In the genomic region with DNA sequence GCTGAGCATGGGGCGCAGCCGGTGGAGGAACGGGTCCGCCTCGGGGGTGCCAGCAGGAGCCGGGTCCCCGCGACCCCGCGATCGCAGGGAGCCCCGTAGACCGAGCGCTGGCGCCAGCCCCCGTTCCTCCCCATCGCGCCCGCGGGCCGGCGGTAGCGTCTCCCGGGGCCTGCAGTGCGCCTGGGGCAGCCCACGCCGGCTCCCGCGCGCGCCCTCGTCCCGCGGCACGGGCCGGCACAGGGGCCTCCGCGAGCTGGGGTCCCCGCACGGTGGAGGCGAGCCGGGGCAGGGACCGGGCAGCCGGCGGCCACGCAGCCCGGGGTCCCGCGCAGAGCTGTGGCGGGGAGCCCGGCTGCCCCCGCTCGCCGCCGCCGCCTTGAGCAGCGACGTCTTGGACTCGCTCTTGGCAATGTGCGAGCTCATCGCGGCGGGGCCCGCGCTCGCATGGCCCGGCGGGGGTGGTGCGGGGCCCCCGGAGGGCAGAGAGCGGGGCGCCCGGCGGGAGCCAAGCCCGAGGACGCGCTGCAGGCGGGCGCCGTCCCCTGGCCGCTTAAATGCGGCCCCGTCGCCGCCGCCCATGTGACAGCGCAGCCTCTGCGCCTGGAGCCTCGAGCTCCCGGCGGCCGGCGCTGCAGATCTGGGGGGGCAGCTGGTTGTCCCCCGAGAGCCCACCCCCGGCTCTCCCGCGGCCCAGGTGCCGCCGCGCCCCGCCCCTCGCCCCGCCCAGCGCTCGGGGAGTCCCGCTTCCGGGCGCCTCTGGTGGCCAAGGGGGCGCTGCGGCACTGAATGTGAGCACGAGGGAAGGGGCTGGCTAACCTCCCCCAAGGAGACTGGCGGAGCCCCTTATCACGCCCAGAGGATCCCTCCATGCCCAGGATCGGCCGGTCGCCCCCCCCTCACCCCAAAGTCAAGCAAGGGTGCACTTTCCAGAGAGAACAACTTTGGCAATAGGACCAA, we compare ENCODE assay signal across 8 mouse cellular contexts. TPM values are rescaled to one million over a fixed set of nuclear protein-coding genes. Genes with fewer than 3 reads are reported as not detected.
DNase-seq lines count a peak whose midpoint lies in the region; ATAC-seq and TF ChIP-seq lines count a peak whose summit lies in the region.

Cabp1 (minus strand) TSS at position 713 of the 957 bp plus-strand sequence.

- intact Hi-C loops in heart, adult 2 months (cut with DNase I), result no loop called here

- peak; percentile 61 for TF ChIP-seq CTCF in heart, adult 2 months (IDR thresholded peaks at IDR 0.05)

- peaks cover 3% of the 10 kb centered on the region; the same call in 1 of the 2 replicates for H3K4me1 ChIP-seq in heart, adult 2 months (ENCODE audit: control insufficient read depth, insufficient read depth, low read length)
- H3K4me1 ChIP-seq in forebrain, embryonic 15.5 days, result peaks cover 31% of the 10 kb centered on the region
- H3K4me1 ChIP-seq in kidney, embryonic 14.5 days (ENCODE audit: control insufficient read depth, insufficient read depth, low read length), result peaks cover 25% of the 10 kb centered on the region
- H3K4me1 ChIP-seq in liver, embryonic 11.5 days (replicated peaks; ENCODE audit: control insufficient read depth, insufficient read depth, low read length), result peaks cover 12% of the 10 kb centered on the region

- peak; percentile 38; the same call in 1 of the 2 replicates for ATAC-seq in cerebellum, adult (ENCODE audit: insufficient number of reproducible peaks, low FRiP score, low TSS enrichment)
- ATAC-seq in forebrain, embryonic 15.5 days (replicated peaks), result peak; percentile 60
- peak; percentile 46 for ATAC-seq in kidney, embryonic 14.5 days (ENCODE audit: low FRiP score, low TSS enrichment)
- ATAC-seq in liver, embryonic 11.5 days (replicated peaks; ENCODE audit: low FRiP score), result 0 out of 2 replicates have a peak, but pooled peaks have one; percentile 41

- H3ac ChIP-seq in myocyte (ENCODE audit: control insufficient read depth, insufficient read length), result no peak within 1 kb of the TSS

- no peak for TF ChIP-seq EP300 in heart, adult 2 months (IDR thresholded peaks at IDR 0.05; ENCODE audit: insufficient read depth, low read depth, low read length)

- H3K9ac ChIP-seq in heart, adult 2 months (ENCODE audit: low read depth, low read length), result peak within 1 kb of the TSS; percentile 62
- H3K9ac ChIP-seq in forebrain, embryonic 15.5 days (replicated peaks), result peak within 1 kb of the TSS; percentile 71
- peak within 1 kb of the TSS; percentile 58 for H3K9ac ChIP-seq in kidney, embryonic 14.5 days (ENCODE audit: low read depth, low read length)
- peak within 1 kb of the TSS; percentile 20; the same call in 1 of the 2 replicates for H3K9ac ChIP-seq in liver, embryonic 11.5 days (ENCODE audit: low read depth, low read length)

- no peaks in the 10 kb centered on the region for H3K9me3 ChIP-seq in forebrain, embryonic 15.5 days
- no peaks in the 10 kb centered on the region for H3K9me3 ChIP-seq in kidney, embryonic 14.5 days (ENCODE audit: control insufficient read depth, low read length)
- no peaks in the 10 kb centered on the region for H3K9me3 ChIP-seq in liver, embryonic 11.5 days (ENCODE audit: control insufficient read depth, low read length)

- peak within 1 kb of the TSS; percentile 54 for H3K4me3 ChIP-seq in heart, adult 2 months
- peak within 1 kb of the TSS; percentile 71 for H3K4me3 ChIP-seq in forebrain, embryonic 15.5 days
- peak within 1 kb of the TSS; percentile 63 for H3K4me3 ChIP-seq in kidney, embryonic 14.5 days (ENCODE audit: low read length)
- H3K4me3 ChIP-seq in liver, embryonic 11.5 days (ENCODE audit: low read depth, low read length), result peak within 1 kb of the TSS; percentile 64
- no peak within 1 kb of the TSS for H3K4me3 ChIP-seq in myocyte

- no peak for TF ChIP-seq POLR2A in heart, adult 2 months (IDR thresholded peaks at IDR 0.05; ENCODE audit: insufficient read depth, low read depth, low read length)
- TF ChIP-seq POLR2A in myocyte (IDR thresholded peaks at IDR 0.05; ENCODE audit: insufficient read length, low read depth), result no peak

- H3K36me3 ChIP-seq in heart, adult 2 months (ENCODE audit: control insufficient read depth, insufficient read depth, low read length), result no peaks in the 10 kb centered on the region
- no peaks in the 10 kb centered on the region for H3K36me3 ChIP-seq in forebrain, embryonic 15.5 days
- no peaks in the 10 kb centered on the region for H3K36me3 ChIP-seq in kidney, embryonic 14.5 days (ENCODE audit: control insufficient read depth, insufficient read depth, low read length)
- H3K36me3 ChIP-seq in liver, embryonic 11.5 days (ENCODE audit: control insufficient read depth, insufficient read depth, low read length), result no peaks in the 10 kb centered on the region
- no peaks in the 10 kb centered on the region for H3K36me3 ChIP-seq in myocyte (ENCODE audit: control insufficient read depth, insufficient read depth)

- DNase-seq in heart, adult 2 months, result peak; percentile 57 to 75
- no peak for DNase-seq in heart, adult 9 months (ENCODE audit: low spot score in 2 of 2)
- peak; percentile 66 for DNase-seq in liver, embryonic 11.5 days (ENCODE audit: low spot score)
- peak; percentile 86 for DNase-seq in thymus, postnatal 0 days (ENCODE audit: low spot score)

- WGBS in heart, adult 2 months, result under 1% methylated on average over 110 of the region's 116 CpGs
- WGBS in forebrain, embryonic 15.5 days, result under 1% methylated on average over 87 of the region's 116 CpGs
- WGBS in kidney, embryonic 14.5 days, result under 1% methylated on average over 65 of the region's 116 CpGs
- under 1% methylated on average over 91 of the region's 116 CpGs for WGBS in liver, embryonic 11.5 days

- H3K4me2 ChIP-seq in forebrain, embryonic 15.5 days (replicated peaks), result peak within 1 kb of the TSS; percentile 100
- peak within 1 kb of the TSS; percentile 100 for H3K4me2 ChIP-seq in kidney, embryonic 14.5 days (replicated peaks; ENCODE audit: low read depth, low read length)
- peak within 1 kb of the TSS; percentile 98 for H3K4me2 ChIP-seq in liver, embryonic 11.5 days
- peak within 1 kb of the TSS; percentile 24 for H3K4me2 ChIP-seq in myocyte (ENCODE audit: low read depth)

- no peaks in the 10 kb centered on the region for H3K27me3 ChIP-seq in heart, adult 2 months (ENCODE audit: control insufficient read depth, insufficient read depth, low read length)
- peaks cover 19% of the 10 kb centered on the region; the same call in 1 of the 2 replicates for H3K27me3 ChIP-seq in forebrain, embryonic 15.5 days
- H3K27me3 ChIP-seq in kidney, embryonic 14.5 days (ENCODE audit: control insufficient read depth, insufficient read depth, low read length), result peaks cover 40% of the 10 kb centered on the region
- peaks cover 74% of the 10 kb centered on the region for H3K27me3 ChIP-seq in liver, embryonic 11.5 days (replicated peaks; ENCODE audit: control insufficient read depth, insufficient read depth, low read length)
- peaks cover 61% of the 10 kb centered on the region for H3K27me3 ChIP-seq in myocyte (ENCODE audit: control insufficient read depth, insufficient read depth, insufficient read length)

- H3K79me2 ChIP-seq in heart, adult 2 months (replicated peaks; ENCODE audit: control insufficient read depth, insufficient read depth, low read length), result no peaks in the 10 kb centered on the region
- H3K79me2 ChIP-seq in myocyte (ENCODE audit: control insufficient read depth, insufficient read depth), result no peaks in the 10 kb centered on the region

- no peak within 1 kb of the TSS for H3K27ac ChIP-seq in heart, adult 2 months
- H3K27ac ChIP-seq in forebrain, embryonic 15.5 days (replicated peaks), result peak within 1 kb of the TSS; percentile 77
- no peak within 1 kb of the TSS for H3K27ac ChIP-seq in kidney, embryonic 14.5 days (ENCODE audit: low read depth, low read length)
- H3K27ac ChIP-seq in liver, embryonic 11.5 days (ENCODE audit: low read depth, low read length), result no peak within 1 kb of the TSS

TF ChIP-seq in myocyte, 11 proteins besides CTCF, POLR2A, EP300 and RAD21:
- TF ChIP-seq REST (IDR thresholded peaks at IDR 0.05; ENCODE audit: insufficient read depth, insufficient read length), result no peak
- TF ChIP-seq MYOD1 (IDR thresholded peaks at IDR 0.05; ENCODE audit: control insufficient read depth in 1 of 3, insufficient read length in 2 of 3, low read depth in 2 of 3), result no peak
- no peak for TF ChIP-seq TCF12 (IDR thresholded peaks at IDR 0.05; ENCODE audit: insufficient read depth, poor library complexity, severe bottlenecking)
- no peak for TF ChIP-seq POLR2AphosphoS2 (IDR thresholded peaks at IDR 0.05; ENCODE audit: insufficient read length, low read depth)
- TF ChIP-seq TCF3 (IDR thresholded peaks at IDR 0.05; ENCODE audit: insufficient read length, low read depth), result no peak
- TF ChIP-seq USF1 (IDR thresholded peaks at IDR 0.05; ENCODE audit: low read depth), result no peak
- TF ChIP-seq E2F4 (IDR thresholded peaks at IDR 0.05; ENCODE audit: insufficient read depth), result no peak
- no peak for TF ChIP-seq SRF (IDR thresholded peaks at IDR 0.05; ENCODE audit: control insufficient read depth, insufficient read length, low read depth)
- no peak for TF ChIP-seq MAX (IDR thresholded peaks at IDR 0.05; ENCODE audit: low read depth)
- no peak for TF ChIP-seq CEBPB (IDR thresholded peaks at IDR 0.05; ENCODE audit: insufficient read depth, poor library complexity, severe bottlenecking)
- no peak for TF ChIP-seq MYOG (IDR thresholded peaks at IDR 0.05; ENCODE audit: control insufficient read depth in 1 of 3, insufficient read depth in 1 of 3, insufficient read length in 2 of 3, low read depth in 2 of 3)

RNA-seq across cellular contexts. Expression of gene Cabp1, which starts in this region (rescaled TPM):
- 1 to 10 TPM; 2.3 to 3.9 TPM for total RNA-seq in heart, adult 2 months (2021)
- 6.0 and 13.2 TPM in 2 replicates for polyA plus RNA-seq in heart, adult 2 months (2012; rRNA removed)
- 9.2 and 9.8 TPM in 2 replicates for polyA plus RNA-seq in forebrain, embryonic 15.5 days (2015; fragmentation: Nextera tagmentation; extraction: Ambion mirVana)
- 2.0 and 2.4 TPM in 2 replicates for polyA plus RNA-seq in kidney, embryonic 14.5 days (2014; fragmentation: Nextera tagmentation; extraction: Ambion mirVana)
- polyA plus RNA-seq in liver, embryonic 11.5 days (2014; fragmentation: Nextera tagmentation; extraction: Ambion mirVana), result 0.89 and 1.4 TPM in 2 replicates
- polyA plus RNA-seq in myocyte (2012; fragmentation: generic; extraction: Trizol), result 3.1 TPM
- 0.99 and 1.4 TPM in 2 replicates for polyA plus RNA-seq in thymus, postnatal 0 days (2015; fragmentation: Nextera tagmentation; extraction: Ambion mirVana)

Comparison
In these comparisons a context has a peak if more than half of its experiments do, and no peak if none do; other contexts are left out.
1. DNase-seq: peak in heart, adult 2 months (2 of 2), liver, embryonic 11.5 days (single experiment) and thymus, postnatal 0 days (single experiment); none in heart, adult 9 months (0 of 2).
2. H3K9ac ChIP-seq: peak in every context shown above with its lines; median percentile 71 in forebrain, embryonic 15.5 days; 62 in heart, adult 2 months; 58 in kidney, embryonic 14.5 days; 20 in liver, embryonic 11.5 days.
3. H3K4me2 ChIP-seq: peak in every context shown above with its lines; median percentile 100 in forebrain, embryonic 15.5 days; 100 in kidney, embryonic 14.5 days; 98 in liver, embryonic 11.5 days; 24 in myocyte.
4. Peak in every context shown above with its lines, with median percentiles within 50 percentile points of each other: ATAC-seq.